Mouse (Mus musculus): ENCODE results near the gene Resf1. TPM values are rescaled to one million over a fixed set of nuclear protein-coding genes. Genes with fewer than 3 reads are reported as not detected.
"Not testable (repeated sequence)": the region's sequence is repeated elsewhere in the genome, so short reads cannot be mapped to it uniquely, and the experiment has no call there.

Gene Resf1
- polyA plus RNA-seq (2015; fragmentation: Nextera tagmentation; extraction: Ambion mirVana), result 24.4 and 26.9 TPM in 2 replicates

DNA sequence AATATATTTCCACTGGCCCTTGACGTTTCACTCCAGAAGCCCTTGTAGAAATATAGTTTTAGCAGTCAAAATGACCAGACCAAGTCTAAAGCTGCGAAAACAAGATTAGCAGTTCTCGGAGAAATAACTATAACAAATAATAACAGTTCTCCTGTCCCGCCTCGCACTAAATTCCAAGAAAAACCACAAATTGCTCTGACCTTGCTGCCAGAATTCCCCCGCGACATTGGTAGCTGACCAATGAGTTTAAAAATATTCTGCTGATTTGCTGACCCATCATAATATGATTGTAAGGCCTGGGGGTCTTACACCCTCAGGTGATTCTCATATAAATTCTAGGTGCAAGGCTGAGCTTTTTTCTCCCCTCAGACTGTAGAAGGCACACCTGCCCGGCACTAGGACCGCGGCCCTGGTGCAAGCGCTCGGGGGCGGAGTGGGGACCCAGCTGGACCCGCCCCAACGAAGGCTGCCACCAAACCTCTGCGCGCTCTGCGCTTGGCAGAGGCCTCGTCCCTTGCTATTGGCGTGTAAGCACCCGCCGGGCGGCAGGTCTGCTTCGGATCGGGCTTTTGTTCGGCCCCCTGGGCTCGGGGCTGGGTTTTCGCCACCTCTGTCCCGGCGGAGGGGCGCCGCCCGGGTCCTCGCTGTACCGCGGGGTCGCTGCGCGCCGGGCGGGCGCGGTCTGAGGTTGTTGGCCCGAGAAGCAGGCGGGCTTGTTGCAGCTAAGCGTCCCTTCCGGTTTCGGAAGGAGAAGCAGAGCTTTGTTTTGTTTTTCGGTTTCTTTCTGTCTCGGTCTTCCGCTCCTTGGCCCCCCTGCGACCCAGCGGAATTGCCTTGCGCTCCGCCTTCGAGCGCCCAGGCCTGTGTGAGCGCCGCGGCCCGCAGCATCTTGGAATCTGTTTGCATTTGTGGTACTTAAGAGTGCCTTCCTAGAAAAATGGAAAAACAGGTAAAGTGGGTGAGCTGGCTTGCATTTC is at the start of gene Resf1:
Gene Resf1, plus strand, starts transcription at position 459 of the 977 bp plus-strand sequence.
- H3K4me2 ChIP-seq, result peak within 1 kb of the TSS; percentile 74
- H3K9me3 ChIP-seq, result peaks cover 11% of the 10 kb centered on the region
- H3K4me3 ChIP-seq, result peak within 1 kb of the TSS; percentile 86
- WGBS, result 5% methylated on average over 61 of the region's 61 CpGs
- no peaks in the 10 kb centered on the region for H3K27me3 ChIP-seq (replicated peaks)
- H3K9ac ChIP-seq, result peak within 1 kb of the TSS; percentile 98
- peaks cover 31% of the 10 kb centered on the region for H3K4me1 ChIP-seq
- peaks cover 34% of the 10 kb centered on the region for H3K36me3 ChIP-seq
- peak; percentile 91 for ATAC-seq (ENCODE audit: extremely low read depth, insufficient number of reproducible peaks, low FRiP score, low TSS enrichment)
- peak within 1 kb of the TSS; percentile 98 for H3K27ac ChIP-seq (replicated peaks)

DNA sequence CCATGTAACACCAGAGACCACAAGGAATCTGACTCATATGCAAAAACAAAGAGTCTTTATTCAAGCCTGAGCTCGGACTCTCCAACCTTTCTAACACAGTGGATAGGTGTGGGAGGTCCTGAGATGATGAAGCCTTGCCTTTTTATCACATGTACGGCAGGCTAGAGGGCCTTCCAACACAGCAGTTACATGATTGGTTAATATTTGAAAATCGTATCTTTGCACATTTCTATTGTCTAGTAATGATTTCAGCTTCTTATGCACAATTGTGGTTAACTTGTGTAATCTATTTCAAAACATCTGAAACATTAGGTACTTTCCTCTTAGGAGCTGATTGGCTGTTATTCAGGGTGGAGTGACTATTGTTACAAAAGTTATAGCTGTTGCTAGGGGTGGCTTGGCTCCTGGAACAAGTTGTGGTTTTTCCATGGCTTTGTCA is 48.4 kb upstream of the Resf1 start:
- no peaks in the 10 kb centered on the region for H3K4me1 ChIP-seq
- H3K4me3 ChIP-seq, result no peak overlapping the region
- H3K36me3 ChIP-seq, result no peaks in the 10 kb centered on the region
- no peak overlapping the region for H3K27ac ChIP-seq (replicated peaks)
- H3K4me2 ChIP-seq, result no peak overlapping the region
- no peak overlapping the region for H3K9ac ChIP-seq
- H3K9me3 ChIP-seq, result peaks cover 14% of the 10 kb centered on the region
- no peak for ATAC-seq (ENCODE audit: extremely low read depth, insufficient number of reproducible peaks, low FRiP score, low TSS enrichment)
- 70% methylated on average over 3 of the region's 3 CpGs for WGBS
- H3K27me3 ChIP-seq (replicated peaks), result no peaks in the 10 kb centered on the region

DNA sequence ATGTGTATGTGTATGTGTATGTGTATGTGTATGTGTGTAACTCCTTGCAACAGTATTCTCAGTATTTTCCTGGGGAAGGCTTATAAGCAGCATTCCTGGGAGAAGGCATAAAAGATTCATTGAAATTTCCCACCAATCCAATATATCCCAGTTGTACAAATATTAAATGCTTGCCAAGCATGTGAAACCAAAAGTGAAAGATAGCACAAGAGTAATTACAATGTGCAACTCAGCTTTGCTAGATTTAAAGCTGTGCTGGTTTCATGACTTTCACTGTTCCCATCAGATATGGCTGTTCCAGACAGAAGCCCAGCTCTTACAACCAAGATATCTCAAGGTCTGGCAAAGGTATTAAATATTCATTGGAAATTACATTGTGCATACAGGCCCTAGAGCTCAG is 41.3 kb upstream of the Resf1 start:
- Histone ChIP-seq H3K4me3 (no peak overlapping the region), H3K4me1 (no peaks in the 10 kb centered on the region), H3K4me2 (no peak overlapping the region), H3K27me3 (replicated peaks) (no peaks in the 10 kb centered on the region), H3K27ac (replicated peaks) (no peak overlapping the region), H3K9me3 (no peaks in the 10 kb centered on the region), H3K36me3 (no peaks in the 10 kb centered on the region), H3K9ac (no peak overlapping the region)
- ATAC-seq (ENCODE audit: extremely low read depth, insufficient number of reproducible peaks, low FRiP score, low TSS enrichment), result no peak

DNA sequence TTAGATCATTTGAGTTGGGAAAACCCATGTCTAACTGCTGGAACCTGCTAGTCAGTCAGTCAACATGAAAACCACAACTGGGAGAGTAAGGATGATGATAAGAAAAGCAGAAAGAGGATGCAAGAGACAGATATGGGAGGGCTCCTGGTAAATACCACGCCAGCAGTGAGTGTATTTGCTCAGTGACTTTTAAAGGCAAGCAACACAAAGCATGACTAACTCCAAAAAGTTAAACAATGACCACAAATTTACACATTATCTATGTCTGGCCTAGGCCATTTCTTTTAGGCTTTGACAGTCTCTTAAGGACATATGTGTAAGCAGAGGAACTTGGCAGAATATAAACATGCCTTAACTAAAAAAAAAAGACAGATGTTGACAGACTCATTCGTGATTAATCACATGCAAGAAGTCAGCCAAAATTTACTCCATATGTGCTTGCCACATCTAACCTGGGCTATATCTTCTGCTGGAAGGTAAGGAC is 30.9 kb upstream of the Resf1 start:
- Histone ChIP-seq H3K4me1 (no peaks in the 10 kb centered on the region), H3K36me3 (no peaks in the 10 kb centered on the region), H3K4me2 (no peak overlapping the region), H3K4me3 (no peak overlapping the region), H3K27me3 (replicated peaks) (no peaks in the 10 kb centered on the region), H3K9ac (no peak overlapping the region), H3K9me3 (peaks cover 15% of the 10 kb centered on the region), H3K27ac (replicated peaks) (no peak overlapping the region)
- ATAC-seq (ENCODE audit: extremely low read depth, insufficient number of reproducible peaks, low FRiP score, low TSS enrichment), result no peak
- 46% methylated on average over 2 of the region's 2 CpGs for WGBS

DNA sequence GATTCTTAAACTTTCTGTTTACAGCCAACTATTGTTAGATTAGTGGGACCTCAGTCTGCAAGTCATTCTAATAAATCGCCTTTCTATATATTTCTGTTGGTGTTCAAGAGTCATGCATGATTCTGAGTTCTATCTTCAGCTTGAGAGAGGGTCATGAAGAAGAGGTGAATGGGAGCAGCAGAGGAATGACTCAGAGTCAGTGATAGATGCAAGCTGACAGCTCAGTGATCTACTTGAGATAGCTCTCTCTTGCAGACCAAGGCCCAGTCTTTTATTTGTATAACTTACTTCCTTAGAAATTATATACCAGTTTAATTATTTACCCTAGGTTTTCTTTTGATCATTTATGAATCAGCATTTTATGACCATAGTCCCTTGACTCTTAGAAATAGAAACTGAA is 30.3 kb upstream of the Resf1 start:
- H3K36me3 ChIP-seq, result no peaks in the 10 kb centered on the region
- no peak for ATAC-seq (ENCODE audit: extremely low read depth, insufficient number of reproducible peaks, low FRiP score, low TSS enrichment)
- H3K27me3 ChIP-seq (replicated peaks), result no peaks in the 10 kb centered on the region
- H3K9ac ChIP-seq, result no peak overlapping the region
- H3K4me3 ChIP-seq, result no peak overlapping the region
- peaks cover 15% of the 10 kb centered on the region for H3K9me3 ChIP-seq
- WGBS, result 77% methylated on average over 1 of the region's 1 CpGs
- H3K4me1 ChIP-seq, result no peaks in the 10 kb centered on the region
- no peak overlapping the region for H3K27ac ChIP-seq (replicated peaks)
- H3K4me2 ChIP-seq, result no peak overlapping the region

DNA sequence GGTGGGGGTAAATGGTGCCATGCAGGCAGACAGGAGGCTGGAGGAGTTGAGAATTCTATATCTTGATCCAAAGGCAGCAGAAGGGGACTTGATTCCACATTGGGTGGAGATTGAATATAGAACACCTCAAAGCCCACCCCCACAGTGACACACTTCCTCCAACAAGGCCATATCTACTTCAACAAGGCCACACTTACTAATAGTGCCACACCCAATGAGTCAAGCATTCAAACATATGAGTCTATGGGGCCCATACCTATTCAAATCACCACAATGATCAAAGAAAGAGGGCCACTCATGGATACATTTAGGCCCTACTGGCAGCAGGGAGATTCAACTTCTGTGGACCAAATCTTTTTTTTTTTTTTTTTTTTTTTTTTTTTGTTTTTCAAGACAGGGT is 28.7 kb upstream of the Resf1 start:
- Histone ChIP-seq H3K9ac (no peak overlapping the region), H3K9me3 (peaks cover 15% of the 10 kb centered on the region), H3K27ac (replicated peaks) (no peak overlapping the region), H3K4me3 (no peak overlapping the region), H3K27me3 (replicated peaks) (no peaks in the 10 kb centered on the region), H3K4me1 (no peaks in the 10 kb centered on the region), H3K4me2 (no peak overlapping the region), H3K36me3 (no peaks in the 10 kb centered on the region)
- no peak for ATAC-seq (ENCODE audit: extremely low read depth, insufficient number of reproducible peaks, low FRiP score, low TSS enrichment)

DNA sequence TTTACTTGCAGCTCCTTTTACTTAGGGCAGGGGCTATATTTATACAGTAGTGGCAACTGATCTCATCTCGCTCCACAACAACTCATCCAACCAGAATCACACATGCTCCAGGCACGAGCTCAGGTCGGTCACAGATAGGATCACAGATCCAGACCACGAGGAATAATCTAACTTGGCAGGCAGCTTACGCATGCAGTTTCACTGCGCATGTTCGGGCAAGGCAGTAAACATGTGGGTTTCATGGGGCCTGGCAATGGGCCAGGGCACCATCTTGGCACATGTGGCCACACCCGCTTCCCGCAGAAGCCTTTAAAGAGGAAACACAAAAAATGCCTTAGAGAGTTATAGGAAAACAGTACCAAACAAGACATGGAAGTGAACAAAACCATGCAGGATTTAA is 21.0 kb upstream of the Resf1 start:
- WGBS, result 81% methylated on average over 9 of the region's 9 CpGs
- not testable (repeated sequence) for H3K4me2 ChIP-seq; H3K27ac ChIP-seq (replicated peaks); ATAC-seq (ENCODE audit: extremely low read depth, insufficient number of reproducible peaks, low FRiP score, low TSS enrichment); H3K27me3 ChIP-seq (replicated peaks); H3K4me1 ChIP-seq; H3K9ac ChIP-seq; H3K36me3 ChIP-seq; H3K9me3 ChIP-seq; H3K4me3 ChIP-seq

DNA sequence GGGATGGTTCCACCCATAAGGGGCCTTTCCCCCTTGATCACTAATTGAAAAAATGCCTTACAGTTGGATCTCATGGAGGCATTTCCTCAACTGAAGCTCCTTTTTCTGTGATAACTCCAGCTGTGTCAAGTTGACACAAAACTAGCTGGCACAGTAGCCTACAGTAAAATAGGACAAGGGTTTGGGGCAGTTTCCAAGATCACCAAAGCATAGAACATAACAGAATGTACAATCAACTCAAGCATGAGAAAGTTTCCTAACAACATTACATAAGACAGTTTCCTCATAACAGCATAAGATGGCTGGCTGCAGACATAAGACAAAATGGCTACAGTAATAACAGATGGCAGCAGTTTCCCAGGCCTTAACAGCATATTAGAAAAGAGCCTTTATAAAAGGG is 6.0 kb upstream of the Resf1 start:
- H3K9me3 ChIP-seq, result peaks cover 11% of the 10 kb centered on the region
- H3K9ac ChIP-seq; H3K4me3 ChIP-seq; H3K36me3 ChIP-seq; H3K27me3 ChIP-seq (replicated peaks); ATAC-seq (ENCODE audit: extremely low read depth, insufficient number of reproducible peaks, low FRiP score, low TSS enrichment); H3K27ac ChIP-seq (replicated peaks); H3K4me2 ChIP-seq; H3K4me1 ChIP-seq: not testable (repeated sequence)

DNA sequence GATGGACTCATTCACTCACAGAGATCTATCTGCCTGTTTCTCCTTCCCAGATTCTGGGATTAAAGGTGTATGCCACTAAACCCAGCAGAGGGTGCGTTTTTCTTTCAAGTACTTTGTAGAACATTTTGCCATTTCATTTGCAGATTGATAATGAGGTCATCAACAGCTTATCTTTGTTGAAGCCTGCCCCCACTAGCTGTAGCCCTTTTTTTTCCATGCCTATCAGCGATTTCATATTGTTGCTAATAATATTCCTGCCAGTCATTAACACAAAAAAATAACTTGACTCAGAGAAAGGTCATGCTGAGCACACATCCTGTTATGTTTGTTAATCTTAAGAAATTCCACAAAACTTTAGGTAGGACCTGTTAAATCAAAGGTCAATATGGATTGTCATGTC is 2.1 kb upstream of the Resf1 start:
- Histone ChIP-seq H3K36me3 (peaks cover 22% of the 10 kb centered on the region), H3K27ac (replicated peaks) (no peak overlapping the region), H3K9ac (no peak overlapping the region), H3K4me2 (no peak overlapping the region), H3K4me1 (peaks cover 25% of the 10 kb centered on the region), H3K4me3 (no peak overlapping the region), H3K27me3 (replicated peaks) (no peaks in the 10 kb centered on the region), H3K9me3 (peaks cover 11% of the 10 kb centered on the region)
- ATAC-seq (ENCODE audit: extremely low read depth, insufficient number of reproducible peaks, low FRiP score, low TSS enrichment), result no peak
- WGBS, result 69% methylated on average over 2 of the region's 2 CpGs

DNA sequence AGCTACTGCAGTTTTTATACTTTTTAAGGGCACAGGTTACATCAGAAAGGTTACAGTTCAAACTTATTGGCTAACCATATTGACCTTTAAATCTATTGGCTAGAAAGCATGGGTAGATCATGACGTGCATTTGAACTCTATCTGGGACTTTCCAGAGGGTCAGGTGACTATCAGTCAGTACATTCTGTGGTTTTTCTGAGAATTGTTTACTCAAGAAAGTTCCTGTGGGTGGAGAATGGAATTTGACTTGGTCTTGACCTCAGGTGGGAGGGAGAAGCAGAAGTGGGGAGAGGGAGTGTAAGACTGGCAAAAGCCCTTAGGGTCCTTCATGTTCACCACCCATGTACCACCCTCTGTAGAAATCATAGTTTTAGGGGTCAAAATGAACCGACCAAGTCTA is 1.4 kb upstream of the Resf1 start:
- H3K36me3 ChIP-seq, result peaks cover 28% of the 10 kb centered on the region
- H3K4me2 ChIP-seq, result no peak overlapping the region
- no peak for ATAC-seq (ENCODE audit: extremely low read depth, insufficient number of reproducible peaks, low FRiP score, low TSS enrichment)
- 56% methylated on average over 2 of the region's 2 CpGs for WGBS
- no peak overlapping the region for H3K4me3 ChIP-seq
- H3K9me3 ChIP-seq, result peaks cover 11% of the 10 kb centered on the region
- H3K9ac ChIP-seq, result no peak overlapping the region
- H3K27ac ChIP-seq (replicated peaks), result no peak overlapping the region
- peaks cover 31% of the 10 kb centered on the region for H3K4me1 ChIP-seq
- no peaks in the 10 kb centered on the region for H3K27me3 ChIP-seq (replicated peaks)

DNA sequence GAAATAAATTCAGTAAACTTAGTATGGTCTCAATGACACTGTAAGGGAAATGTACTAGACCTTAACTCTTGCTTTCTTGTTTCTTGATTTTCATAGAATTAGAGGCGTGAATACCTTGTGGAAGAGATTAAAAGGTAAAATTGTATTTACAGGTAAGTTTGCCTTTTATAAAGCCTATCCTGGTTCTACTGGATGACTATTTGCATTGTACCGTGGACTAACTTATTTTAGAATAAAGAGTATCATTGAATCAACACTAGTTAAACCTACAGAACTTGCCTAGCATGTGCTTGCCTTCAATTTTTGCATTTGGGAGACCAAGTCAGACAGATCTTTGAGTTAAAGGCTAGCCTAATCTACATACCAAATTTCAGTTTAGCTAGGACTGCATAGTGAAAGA is 1.0 kb downstream of the Resf1 start:
- H3K36me3 ChIP-seq, result peaks cover 43% of the 10 kb centered on the region
- no peak for ATAC-seq (ENCODE audit: extremely low read depth, insufficient number of reproducible peaks, low FRiP score, low TSS enrichment)
- peak overlapping the region; percentile 86 for H3K4me3 ChIP-seq
- H3K9ac ChIP-seq, result peak overlapping the region; percentile 98
- H3K27me3 ChIP-seq (replicated peaks), result no peaks in the 10 kb centered on the region
- 44% methylated on average over 2 of the region's 2 CpGs for WGBS
- peak overlapping the region; percentile 98 for H3K27ac ChIP-seq (replicated peaks)
- peak overlapping the region; percentile 74 for H3K4me2 ChIP-seq
- peaks cover 10% of the 10 kb centered on the region for H3K9me3 ChIP-seq
- H3K4me1 ChIP-seq, result peaks cover 31% of the 10 kb centered on the region

DNA sequence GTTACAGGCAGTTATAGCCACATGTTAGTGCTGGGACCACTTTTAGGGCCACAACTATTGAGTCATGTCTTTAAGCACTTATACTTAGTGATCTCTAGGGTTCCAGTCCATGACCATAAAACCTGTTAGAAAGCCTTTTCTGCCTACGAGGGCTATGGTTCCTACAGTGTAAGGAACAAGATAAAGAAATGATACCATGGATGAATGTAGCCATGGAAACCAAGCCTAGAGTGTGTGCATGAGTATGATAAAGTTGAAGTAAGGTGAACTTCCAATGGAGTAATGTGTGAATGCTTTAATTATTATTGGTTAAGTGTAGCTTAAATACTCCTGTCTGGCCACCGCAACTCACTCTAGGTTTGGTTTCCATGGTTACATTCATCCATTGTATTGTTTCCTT is 1.8 kb downstream of the Resf1 start:
- H3K4me1 ChIP-seq, result peaks cover 31% of the 10 kb centered on the region
- H3K36me3 ChIP-seq, result peaks cover 45% of the 10 kb centered on the region

More for the DNA sequence above, 1.8 kb downstream of the Resf1 start:
- Histone ChIP-seq H3K4me3 (peak overlapping the region; percentile 86), H3K9ac (no peak overlapping the region), H3K4me2 (peak overlapping the region; percentile 74), H3K27me3 (replicated peaks) (no peaks in the 10 kb centered on the region), H3K27ac (replicated peaks) (no peak overlapping the region), H3K9me3 (peaks cover 2% of the 10 kb centered on the region; the same call in 1 of the 2 replicates)
- ATAC-seq (ENCODE audit: extremely low read depth, insufficient number of reproducible peaks, low FRiP score, low TSS enrichment), result no peak
- 70% methylated on average over 2 of the region's 2 CpGs for WGBS

Measured in heart, embryonic 13.5 days (tissue).